Mouse (Mus musculus): ENCODE data around the gene Smco4. TPM values are rescaled to one million over a fixed set of nuclear protein-coding genes. Genes with fewer than 3 reads are reported as not detected.

Smco4 gene
- total and polyA plus RNA-seq, 3 experiments = not detected

DNA sequence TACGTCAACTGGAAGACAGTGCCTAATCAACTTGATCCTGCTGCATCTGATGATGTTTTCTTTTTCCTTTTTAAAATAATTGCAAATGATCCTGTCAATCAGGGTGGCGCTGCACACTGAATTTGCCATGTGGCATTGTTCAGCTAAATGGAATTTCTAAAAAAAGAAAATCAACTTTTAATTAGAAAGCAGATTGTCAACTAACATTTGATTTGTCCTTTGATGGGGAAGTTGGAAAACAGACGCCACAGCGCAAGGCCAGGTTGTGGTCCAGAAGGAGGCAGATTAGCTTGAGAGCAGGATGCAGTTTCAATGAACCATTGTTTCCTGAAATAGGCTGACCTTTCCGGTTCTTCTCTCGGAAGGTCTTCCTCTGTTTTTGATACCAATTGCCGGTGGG, 33.3 kb downstream of the Smco4 start:
- Histone ChIP-seq H3K36me3 (ENCODE audit: control insufficient read depth in 1 of 2, insufficient read depth in 2 of 2, low read length in 2 of 2) (no peaks in the 10 kb centered on the region), H3K9me3 (replicated peaks; ENCODE audit: insufficient read depth, low read length) (no peaks in the 10 kb centered on the region), H3K79me2 (ENCODE audit: control insufficient read depth, insufficient read depth, low read length, poor library complexity) (no peaks in the 10 kb centered on the region), H3K27ac (ENCODE audit: control insufficient read depth, low read depth, low read length) (no peak overlapping the region), H3K4me1 (ENCODE audit: control insufficient read depth in 1 of 2, insufficient read depth in 2 of 2, low read length in 2 of 2) (peaks cover 0 to 5% of the 10 kb centered on the region in 2 experiments; a peak in 1 of 4 replicates), H3K27me3 (ENCODE audit: control insufficient read depth in 1 of 2, insufficient read depth in 2 of 2, low read length in 2 of 2) (no peaks in the 10 kb centered on the region), H3K4me3 (ENCODE audit: control insufficient read depth in 1 of 2, insufficient read depth in 1 of 2, low read depth in 2 of 2, low read length in 2 of 2) (no peak overlapping the region), H3K9ac (ENCODE audit: control insufficient read depth, low read depth, low read length, poor library complexity, severe bottlenecking) (no peak overlapping the region)
- DNase-seq (ENCODE audit: low read depth, low spot score) = no peak
- TF ChIP-seq POLR2A (IDR thresholded peaks at IDR 0.05; ENCODE audit: control insufficient read depth in 1 of 2, insufficient read depth in 1 of 2, low read depth in 1 of 2, low read length in 2 of 2, poor library complexity in 1 of 2) (no peak), NRF1 (IDR thresholded peaks at IDR 0.05; ENCODE audit: insufficient read depth, low read depth, low read length, poor library complexity, severe bottlenecking) (no peak), MAZ (IDR thresholded peaks at IDR 0.05; ENCODE audit: low read depth, low read length) (no peak), TCF12 (IDR thresholded peaks at IDR 0.05; ENCODE audit: low read depth, low read length) (no peak), SMC3 (IDR thresholded peaks at IDR 0.05; ENCODE audit: low read depth, low read length) (no peak), MAX (IDR thresholded peaks at IDR 0.05; ENCODE audit: low read length) (no peak), MYC (IDR thresholded peaks at IDR 0.05; ENCODE audit: low read depth, low read length) (no peak), USF2 (IDR thresholded peaks at IDR 0.05; ENCODE audit: borderline replicate concordance in 1 of 2, insufficient read depth in 1 of 2, low read depth in 1 of 2, low read length in 2 of 2) (no peak)

DNA sequence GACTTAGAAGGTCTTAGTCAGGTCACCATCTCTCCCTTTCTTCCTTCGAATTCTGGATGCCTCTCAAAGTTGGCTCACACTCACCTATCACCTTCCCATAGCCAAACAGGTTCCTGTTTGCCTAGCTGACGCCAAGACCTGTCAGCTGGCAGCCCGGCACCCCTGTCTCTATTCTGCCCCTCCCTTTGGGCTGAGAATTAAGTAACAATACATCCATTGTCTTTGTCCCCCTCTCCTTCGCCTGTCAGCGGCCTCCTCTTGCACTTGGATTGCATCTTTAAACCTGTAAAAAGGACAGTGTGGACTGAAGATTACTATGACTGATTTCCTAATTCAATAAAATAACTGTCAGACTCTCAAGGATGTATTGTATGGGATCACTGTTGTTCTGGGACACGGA, 34.6 kb downstream of the Smco4 start:
- Histone ChIP-seq H3K9ac (ENCODE audit: control insufficient read depth, low read depth, low read length, poor library complexity, severe bottlenecking) (no peak overlapping the region), H3K4me1 (ENCODE audit: control insufficient read depth in 1 of 2, insufficient read depth in 2 of 2, low read length in 2 of 2) (peaks cover 0 to 5% of the 10 kb centered on the region in 2 experiments; a peak in 1 of 4 replicates), H3K27ac (ENCODE audit: control insufficient read depth, low read depth, low read length) (no peak overlapping the region), H3K4me3 (ENCODE audit: control insufficient read depth in 1 of 2, insufficient read depth in 1 of 2, low read depth in 2 of 2, low read length in 2 of 2) (no peak overlapping the region), H3K9me3 (replicated peaks; ENCODE audit: insufficient read depth, low read length) (no peaks in the 10 kb centered on the region), H3K27me3 (ENCODE audit: control insufficient read depth in 1 of 2, insufficient read depth in 2 of 2, low read length in 2 of 2) (no peaks in the 10 kb centered on the region), H3K79me2 (ENCODE audit: control insufficient read depth, insufficient read depth, low read length, poor library complexity) (no peaks in the 10 kb centered on the region), H3K36me3 (ENCODE audit: control insufficient read depth in 1 of 2, insufficient read depth in 2 of 2, low read length in 2 of 2) (no peaks in the 10 kb centered on the region)
- TF ChIP-seq SMC3 (IDR thresholded peaks at IDR 0.05; ENCODE audit: low read depth, low read length) = no peak
- TF ChIP-seq MAZ (IDR thresholded peaks at IDR 0.05; ENCODE audit: low read depth, low read length) = no peak
- TF ChIP-seq SIN3A (IDR thresholded peaks at IDR 0.05; ENCODE audit: low read length) = no peak
- no peak for TF ChIP-seq BHLHE40 (IDR thresholded peaks at IDR 0.05; ENCODE audit: borderline replicate concordance, low read depth, low read length)
- TF ChIP-seq RCOR1 (IDR thresholded peaks at IDR 0.05; ENCODE audit: low read depth, low read length) = no peak
- no peak for TF ChIP-seq CTCF (IDR thresholded peaks at IDR 0.05 in 2 of 3, conservative IDR thresholded peaks at IDR 0.05 in 1 of 3; ENCODE audit: control insufficient read depth in 1 of 3, insufficient read depth in 1 of 3, low read depth in 2 of 3, low read length in 3 of 3, poor library complexity in 1 of 3, severe bottlenecking in 1 of 3)
- no peak for TF ChIP-seq USF1 (IDR thresholded peaks at IDR 0.05; ENCODE audit: low read depth, low read length)
- no peak for TF ChIP-seq EP300 (IDR thresholded peaks at IDR 0.05; ENCODE audit: low read depth in 1 of 2, low read length in 2 of 2)
- TF ChIP-seq CHD1 (IDR thresholded peaks at IDR 0.05; ENCODE audit: low read depth, low read length) = no peak
- no peak for TF ChIP-seq MYC (IDR thresholded peaks at IDR 0.05; ENCODE audit: low read depth, low read length)
- DNase-seq (ENCODE audit: low read depth, low spot score) = no peak

Data from MEL (cell line).